In the genomic region with DNA sequence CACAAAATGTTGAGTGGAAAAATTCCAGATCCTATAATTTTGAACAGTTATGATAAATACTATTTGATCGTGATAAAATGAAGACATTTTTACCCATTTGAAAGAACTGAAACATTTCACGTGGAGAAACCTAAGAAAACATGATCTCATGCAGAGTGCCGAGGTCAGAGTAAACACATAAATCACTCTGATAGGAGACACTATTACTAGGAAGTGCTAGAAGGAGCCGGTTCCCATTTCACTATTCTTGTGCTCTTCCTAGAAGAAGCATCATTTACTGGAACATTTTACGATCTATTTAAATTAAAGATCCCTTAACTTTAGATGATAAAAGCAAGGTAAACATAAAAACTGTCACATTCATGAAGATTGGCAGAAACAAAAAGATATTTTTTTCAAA, we compare ENCODE assay signal across 27 mouse cellular contexts.
A peak's percentile ranks its signal among the peaks of the same experiment; 100 is the strongest.
DNase-seq lines count a peak whose midpoint lies in the region; ATAC-seq and TF ChIP-seq lines count a peak whose summit lies in the region.
"Had no signal": no experiment of that assay in that cellular context is flagged by ENCODE, and none has a peak within 500 bp of the region (broad histone marks: within the 10 kb centered on the region; RNA-seq: fewer than 3 reads in every experiment).

No protein-coding gene starts in this region.

- peak; percentile 4 for DNase-seq in adrenal gland, adult 2 months
- no peak for DNase-seq in adrenal gland, postnatal 25 days
- peak; percentile 3 for DNase-seq in kidney, adult 2 months
- no peak for DNase-seq in kidney, adult 9 months
- peak; percentile 72 for DNase-seq in kidney, postnatal 0 days (ENCODE audit: low spot score)
- DNase-seq in kidney, postnatal 10 days = no peak
- DNase-seq in mesoderm, embryonic 11.5 days (ENCODE audit: low read depth, low spot score) = peak; percentile 55
- DNase-seq in cerebellum, postnatal 10 days = no peak
- DNase-seq: adrenal gland, postnatal 14 days; cerebellum, adult 18-20 months; cerebellum, adult 9-10 months; cerebellum, postnatal 25 days; gastrocnemius, postnatal 36 days; heart, adult 2 months; heart, postnatal 14 days; heart, postnatal 4 days had no signal

- H3K27me3 ChIP-seq in kidney, adult 2 months (replicated peaks; ENCODE audit: control insufficient read depth, insufficient read depth, low read length) = no peaks in the 10 kb centered on the region
- no peaks in the 10 kb centered on the region for H3K27me3 ChIP-seq in kidney, postnatal 0 days (ENCODE audit: insufficient read depth, low read length)
- H3K27me3 ChIP-seq: embryonic facial prominence, embryonic 13.5 days; forebrain, embryonic 12.5 days; forebrain, embryonic 15.5 days; heart, embryonic 13.5 days had no signal

- no peak for TF ChIP-seq CTCF in kidney, adult 2 months (conservative IDR thresholded peaks at IDR 0.05; ENCODE audit: insufficient read depth, insufficient read length, low read depth, low read length)
- TF ChIP-seq CTCF in kidney, postnatal 0 days (IDR thresholded peaks at IDR 0.05; ENCODE audit: low read depth) = no peak

- no peaks in the 10 kb centered on the region for H3K9me3 ChIP-seq in kidney, postnatal 0 days (replicated peaks; ENCODE audit: low read length)
- H3K9me3 ChIP-seq: embryonic facial prominence, embryonic 10.5 days; embryonic facial prominence, embryonic 13.5 days; forebrain, embryonic 12.5 days; forebrain, embryonic 15.5 days; heart, embryonic 10.5 days; heart, embryonic 13.5 days had no signal

- no peaks in the 10 kb centered on the region for H3K36me3 ChIP-seq in kidney, adult 2 months (ENCODE audit: control insufficient read depth, insufficient read depth, low read length)
- H3K36me3 ChIP-seq in kidney, postnatal 0 days (ENCODE audit: insufficient read depth, low read length) = no peaks in the 10 kb centered on the region
- H3K36me3 ChIP-seq: embryonic facial prominence, embryonic 10.5 days; embryonic facial prominence, embryonic 13.5 days; forebrain, embryonic 12.5 days; forebrain, embryonic 15.5 days; heart, embryonic 10.5 days; heart, embryonic 13.5 days had no signal

- no peak overlapping the region for H3K9ac ChIP-seq in kidney, postnatal 0 days (ENCODE audit: low read depth, low read length)
- H3K9ac ChIP-seq: embryonic facial prominence, embryonic 13.5 days; forebrain, embryonic 12.5 days; forebrain, embryonic 15.5 days; heart, embryonic 13.5 days; hindbrain, embryonic 14.5 days had no signal

- H3K4me3 ChIP-seq in kidney, adult 2 months (ENCODE audit: insufficient read depth, low read depth, low read length) = no peak overlapping the region
- no peak overlapping the region for H3K4me3 ChIP-seq in kidney, postnatal 0 days (replicated peaks; ENCODE audit: low read depth, low read length)
- H3K4me3 ChIP-seq: embryonic facial prominence, embryonic 10.5 days; embryonic facial prominence, embryonic 13.5 days; erythroblast, embryonic 14.5 days; forebrain, embryonic 12.5 days; forebrain, embryonic 15.5 days; heart, adult 2 months; heart, embryonic 10.5 days; heart, embryonic 13.5 days had no signal

- no peaks in the 10 kb centered on the region for H3K4me1 ChIP-seq in kidney, adult 2 months (ENCODE audit: control insufficient read depth, insufficient read depth, low read length)
- no peaks in the 10 kb centered on the region for H3K4me1 ChIP-seq in kidney, postnatal 0 days (replicated peaks; ENCODE audit: insufficient read depth, low read length)
- H3K4me1 ChIP-seq: embryonic facial prominence, embryonic 10.5 days; embryonic facial prominence, embryonic 13.5 days; forebrain, embryonic 12.5 days; forebrain, embryonic 15.5 days; heart, embryonic 10.5 days had no signal

- no peak overlapping the region for H3K4me2 ChIP-seq in kidney, postnatal 0 days (ENCODE audit: low read length)
- H3K4me2 ChIP-seq: embryonic facial prominence, embryonic 13.5 days; forebrain, embryonic 12.5 days; forebrain, embryonic 15.5 days; heart, embryonic 13.5 days; hindbrain, embryonic 14.5 days had no signal

- no peak for TF ChIP-seq POLR2A in kidney, adult 2 months (IDR thresholded peaks at IDR 0.05; ENCODE audit: low read depth, low read length)

- 13% methylated on average over 5 of the region's 5 CpGs for WGBS in kidney, adult 2 months
- WGBS in kidney, postnatal 0 days = 18% methylated on average over 5 of the region's 5 CpGs

- no peak overlapping the region for H3K27ac ChIP-seq in kidney, adult 2 months (ENCODE audit: insufficient read depth, low read depth, low read length)
- H3K27ac ChIP-seq in kidney, postnatal 0 days = no peak overlapping the region
- H3K27ac ChIP-seq: embryonic facial prominence, embryonic 10.5 days; embryonic facial prominence, embryonic 13.5 days; forebrain, embryonic 12.5 days; forebrain, embryonic 15.5 days; heart, adult 2 months; heart, embryonic 10.5 days; heart, embryonic 13.5 days; hindbrain, embryonic 14.5 days; hindbrain, postnatal 0 days had no signal

- ATAC-seq in kidney, postnatal 0 days (replicated peaks; ENCODE audit: low FRiP score, low read depth) = no peak
- ATAC-seq: activated CD4-positive, CD25-positive, alpha-beta regulatory T cell, adult 4 months; forebrain, embryonic 15.5 days; hindbrain, postnatal 0 days; inflammation-experienced regulatory T-cells, adult 6 months had no signal

Comparison
In these comparisons a context has a peak if more than half of its experiments do, and no peak if none do; other contexts are left out.
1. DNase-seq: peak in adrenal gland, adult 2 months (single experiment), kidney, adult 2 months (single experiment), kidney, postnatal 0 days (single experiment) and mesoderm, embryonic 11.5 days (single experiment); none in adrenal gland, postnatal 25 days (single experiment), kidney, adult 9 months (single experiment), kidney, postnatal 10 days (single experiment) and cerebellum, postnatal 10 days (0 of 2).